Mouse (Mus musculus) hindbrain, embryonic 11.5 days (tissue): ENCODE measurements at regions not wholly inside any gene's neighbourhood (a gene's known extent, or its start where the extent isn't known, plus 50 kb on each side); places are given as distances from the start of the nearest gene placed in this dataset.
A peak's percentile ranks its signal among the peaks of the same experiment; 100 is the strongest.

Source experiments
- ATAC-seq: fragments of 200-750 bp; cut with Nextera tagmentation; 2 replicates; pipeline ENCODE4 v1.8.0; 2017; ENCODE audit warnings: mild to moderate bottlenecking, moderate TSS enrichment, moderate library complexity; ENCODE audit not compliant: low FRiP score
- DNase-seq: peaks from one replicate; pipeline ENCODE4 v3.0.0-alpha.2; 2015; ENCODE audit warnings: low spot score
- H3K27ac ChIP-seq: fragments of 300-500 bp; sonication (generic); 2 replicates; pipeline ENCODE4 v1.5.1; 2014; ENCODE audit warnings: mild to moderate bottlenecking, low read depth, low read length
- H3K27me3 ChIP-seq: fragments of 300-500 bp; sonication (generic); 2 replicates; pipeline ENCODE4 v1.6.1; 2014; ENCODE audit warnings: mild to moderate bottlenecking, low read length, moderate library complexity, mixed read lengths; ENCODE audit not compliant: control insufficient read depth, insufficient read depth
- H3K36me3 ChIP-seq: fragments of 300-500 bp; sonication (generic); 2 replicates; pipeline ENCODE4 v1.6.1; 2014; ENCODE audit warnings: mild to moderate bottlenecking, low read length, moderate library complexity, mixed read lengths; ENCODE audit not compliant: control insufficient read depth, insufficient read depth
- H3K4me1 ChIP-seq: fragments of 300-500 bp; sonication (generic); replicated peaks from 2 replicates; pipeline ENCODE4 v1.6.1; 2014; ENCODE audit warnings: low read length, mixed read lengths; ENCODE audit not compliant: control insufficient read depth, insufficient read depth
- H3K4me2 ChIP-seq: fragments of 300-500 bp; sonication (generic); replicated peaks from 2 replicates; pipeline ENCODE4 v1.6.1; 2014; ENCODE audit warnings: mild to moderate bottlenecking, low read depth, low read length
- H3K4me3 ChIP-seq: fragments of 300-500 bp; sonication (generic); 2 replicates; pipeline ENCODE4 v1.5.1; 2014; ENCODE audit warnings: low read depth, low read length
- H3K9ac ChIP-seq: fragments of 300-500 bp; sonication (generic); 2 replicates; pipeline ENCODE4 v1.6.1; 2014; ENCODE audit warnings: low read depth, low read length
- H3K9me3 ChIP-seq: fragments of 300-500 bp; sonication (generic); 2 replicates; pipeline ENCODE4 v1.6.1; 2016; ENCODE audit warnings: low read length; ENCODE audit not compliant: control insufficient read depth
- WGBS: fragments of 180-500 bp; shearing (Covaris S2); extraction: QIAGEN DNeasy Blood & Tissue Kit; methylation state at CpG from one replicate; pipeline ENCODE4 v1.1.7; 2014; 5-methylcytosine and 5-hydroxymethylcytosine counted together

DNA sequence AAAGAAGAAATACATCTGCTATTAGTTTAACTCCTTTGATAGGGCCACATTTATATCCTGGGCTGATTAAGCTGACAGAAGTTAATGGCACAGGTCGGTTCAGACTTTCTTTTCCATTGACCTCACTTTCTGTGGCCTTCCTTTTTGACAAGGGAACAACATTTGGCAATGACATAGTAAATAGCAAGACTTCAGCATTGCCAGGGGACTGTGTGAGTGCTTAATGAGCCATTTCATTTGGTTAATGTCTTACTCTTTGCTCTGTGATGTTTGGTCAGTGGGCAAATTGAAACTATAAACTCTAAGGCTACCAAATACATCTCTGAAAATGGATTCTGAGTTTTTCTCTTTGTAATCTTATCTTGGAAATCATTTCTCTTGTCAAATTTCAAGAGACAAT, 1405.9 kb downstream of the Nxph1 start:
- WGBS, result 34% methylated on average over 1 of the region's 1 CpGs
- Histone ChIP-seq H3K9ac (no peak overlapping the region), H3K4me2 (no peak overlapping the region), H3K27ac (no peak overlapping the region), H3K4me1 (no peaks in the 10 kb centered on the region), H3K27me3 (no peaks in the 10 kb centered on the region), H3K9me3 (no peaks in the 10 kb centered on the region), H3K36me3 (no peaks in the 10 kb centered on the region), H3K4me3 (no peak overlapping the region)
- DNase-seq (no peak), ATAC-seq (no peak)

DNA sequence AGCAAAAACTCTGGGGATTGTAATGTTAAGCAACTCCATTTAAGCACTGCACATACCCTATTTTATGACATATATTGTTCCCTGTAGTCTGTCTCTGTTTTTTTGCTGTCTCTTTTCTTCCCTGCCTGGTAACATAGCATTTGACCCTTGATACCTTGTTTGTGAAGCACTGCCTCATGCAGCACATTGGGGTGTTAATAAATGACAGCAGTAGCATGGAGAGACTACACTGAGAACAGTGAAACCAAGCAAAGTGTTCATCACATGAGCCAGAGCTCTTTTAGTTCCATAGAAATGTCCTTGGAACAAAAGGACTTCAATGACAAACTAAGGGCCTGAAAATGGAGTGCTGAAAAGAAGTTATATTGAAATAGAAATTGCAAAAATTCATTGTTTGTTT, 1416.9 kb downstream of the Nxph1 start:
- H3K27me3 ChIP-seq, result no peaks in the 10 kb centered on the region
- no peak for DNase-seq
- no peaks in the 10 kb centered on the region for H3K4me1 ChIP-seq
- H3K36me3 ChIP-seq, result no peaks in the 10 kb centered on the region
- H3K27ac ChIP-seq, result no peak overlapping the region
- no peak overlapping the region for H3K9ac ChIP-seq
- no peak overlapping the region for H3K4me3 ChIP-seq
- no peaks in the 10 kb centered on the region for H3K9me3 ChIP-seq
- no peak overlapping the region for H3K4me2 ChIP-seq
- ATAC-seq, result no peak

DNA sequence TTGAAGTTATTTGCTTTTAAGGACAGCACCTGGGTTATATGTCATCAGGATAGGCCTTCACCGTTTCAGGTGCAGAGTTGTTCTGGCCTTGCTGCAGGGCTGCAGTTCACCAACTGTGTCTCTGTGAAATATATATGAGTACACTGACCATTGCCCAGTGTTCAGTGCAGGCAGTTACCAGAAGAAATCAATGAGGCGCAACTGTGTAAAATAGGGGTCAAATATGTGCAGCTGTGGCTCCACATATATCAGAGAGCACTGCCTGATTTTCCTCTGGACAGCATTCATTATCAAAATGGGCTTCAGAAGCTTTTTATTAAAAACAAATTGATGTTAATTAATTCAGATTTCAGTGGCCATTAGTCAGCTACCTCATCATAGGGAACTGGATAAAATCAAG, 1426.2 kb downstream of the Nxph1 start:
- no peak overlapping the region for H3K9ac ChIP-seq
- DNase-seq (no peak), ATAC-seq (peak; percentile 81)
- H3K4me2 ChIP-seq, result no peak overlapping the region
- H3K9me3 ChIP-seq, result no peaks in the 10 kb centered on the region
- no peak overlapping the region for H3K4me3 ChIP-seq
- no peaks in the 10 kb centered on the region for H3K36me3 ChIP-seq
- no peak overlapping the region for H3K27ac ChIP-seq
- H3K27me3 ChIP-seq, result no peaks in the 10 kb centered on the region
- no peaks in the 10 kb centered on the region for H3K4me1 ChIP-seq
- 82% methylated on average over 2 of the region's 2 CpGs for WGBS

DNA sequence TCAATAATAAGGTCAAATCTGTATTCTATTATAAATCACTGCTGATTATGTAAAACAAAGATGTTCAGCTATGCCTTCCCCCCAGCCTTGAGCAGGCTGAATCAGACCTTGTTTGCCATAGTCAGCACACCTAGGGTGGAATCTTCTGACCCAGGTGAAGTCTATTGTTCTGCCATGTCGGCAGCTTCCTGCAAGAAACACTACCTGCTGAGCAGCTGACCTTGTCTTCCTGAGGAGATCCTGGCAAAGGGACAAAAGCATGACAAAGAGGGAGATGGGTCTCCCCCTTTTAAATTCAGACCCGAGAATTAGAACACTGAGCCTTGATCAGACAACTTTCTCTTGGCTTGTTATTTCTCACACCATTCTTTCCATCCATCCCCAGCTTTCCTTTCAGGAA, 1476.4 kb downstream of the Nxph1 start:
- H3K27me3 ChIP-seq, result no peaks in the 10 kb centered on the region
- H3K9ac ChIP-seq, result no peak overlapping the region
- H3K36me3 ChIP-seq, result no peaks in the 10 kb centered on the region
- no peak for DNase-seq
- no peaks in the 10 kb centered on the region for H3K9me3 ChIP-seq
- ATAC-seq, result no peak
- no peak overlapping the region for H3K27ac ChIP-seq
- H3K4me2 ChIP-seq, result no peak overlapping the region
- H3K4me3 ChIP-seq, result no peak overlapping the region
- H3K4me1 ChIP-seq, result no peaks in the 10 kb centered on the region
- WGBS, result 65% methylated on average over 2 of the region's 2 CpGs

- Histone ChIP-seq H3K36me3 (no peaks in the 10 kb centered on the region), H3K27me3 (no peaks in the 10 kb centered on the region), H3K4me2 (no peak overlapping the region), H3K4me1 (no peaks in the 10 kb centered on the region), H3K4me3 (no peak overlapping the region), H3K27ac (no peak overlapping the region), H3K9me3 (no peaks in the 10 kb centered on the region), H3K9ac (no peak overlapping the region)
- no peak for DNase-seq
- 78% methylated on average over 2 of the region's 2 CpGs for WGBS
- no peak for ATAC-seq
These were observed 1477.3 kb downstream of the Nxph1 start for GRCm38 (mm10) chr6:10425506-10425905.

DNA sequence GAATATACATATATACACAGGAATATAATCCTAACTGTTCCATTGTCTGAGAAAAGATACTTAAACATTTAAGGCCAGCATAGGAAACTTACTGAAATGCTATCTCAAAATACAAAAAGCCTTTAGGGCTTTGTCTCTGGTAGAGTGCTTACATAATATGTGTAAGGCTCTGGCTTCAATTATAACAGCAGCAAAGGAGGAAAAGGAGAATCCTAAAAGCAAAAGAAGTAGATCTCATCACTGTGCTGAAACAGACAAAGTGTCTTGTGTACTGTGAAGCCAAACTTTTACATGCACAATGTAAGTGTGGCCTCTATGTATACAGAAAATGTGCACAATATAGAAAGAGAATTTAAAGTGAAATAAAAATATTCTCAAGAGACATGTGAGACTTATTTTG, 1464.1 kb downstream of the Ndufa4 start:
- no peaks in the 10 kb centered on the region for H3K4me1 ChIP-seq
- no peaks in the 10 kb centered on the region for H3K9me3 ChIP-seq

DNA sequence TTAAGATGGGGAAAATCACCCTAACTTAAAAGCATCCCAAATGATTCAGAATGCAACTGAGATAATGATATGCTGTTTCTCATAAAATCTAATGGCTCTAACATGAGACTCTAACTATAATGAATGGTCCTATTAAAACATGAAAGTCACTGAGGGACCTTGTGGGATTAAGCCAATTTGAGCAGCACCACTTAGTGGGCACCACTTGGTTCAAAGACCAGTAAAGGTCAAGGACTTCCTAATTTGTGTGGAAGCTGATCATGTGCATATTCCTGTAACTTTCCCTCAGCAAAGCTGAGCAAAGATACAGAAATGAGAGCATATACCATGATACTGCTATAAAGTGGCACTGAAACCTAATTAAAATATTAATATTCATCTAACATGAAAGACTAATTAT, 1451.3 kb downstream of the Ndufa4 start:
- no peak for ATAC-seq

More for the DNA sequence above, 1464.1 kb downstream of the Ndufa4 start:
- Histone ChIP-seq H3K36me3 (no peaks in the 10 kb centered on the region), H3K9ac (no peak overlapping the region), H3K27ac (no peak overlapping the region), H3K4me2 (no peak overlapping the region), H3K4me3 (no peak overlapping the region), H3K27me3 (no peaks in the 10 kb centered on the region)
- DNase-seq (no peak), ATAC-seq (no peak)

DNA sequence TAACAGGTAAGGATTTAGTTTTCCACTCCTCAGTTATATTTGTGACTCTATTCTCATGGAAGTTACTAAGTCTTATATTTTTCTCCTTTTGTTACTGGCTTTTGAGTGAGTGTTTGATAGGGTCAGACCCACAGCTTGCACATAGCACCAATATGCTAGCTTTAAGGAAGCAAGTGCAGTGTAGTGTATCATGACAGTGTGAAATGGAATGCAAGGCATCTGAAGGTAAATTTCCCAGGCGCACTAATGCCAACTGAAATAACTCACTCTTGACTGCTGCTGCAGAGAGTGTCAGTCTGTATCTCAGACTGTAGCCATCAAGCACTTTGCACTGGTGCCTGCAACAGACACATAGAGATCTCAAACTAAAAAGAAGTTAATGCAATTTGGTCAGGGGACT, 1438.3 kb downstream of the Ndufa4 start:
- no peak overlapping the region for H3K4me3 ChIP-seq
- DNase-seq (no peak), ATAC-seq (no peak)
- WGBS, result 85% methylated on average over 1 of the region's 1 CpGs
- no peaks in the 10 kb centered on the region for H3K4me1 ChIP-seq
- no peak overlapping the region for H3K9ac ChIP-seq
- no peak overlapping the region for H3K4me2 ChIP-seq
- H3K36me3 ChIP-seq, result no peaks in the 10 kb centered on the region
- no peaks in the 10 kb centered on the region for H3K27me3 ChIP-seq
- H3K9me3 ChIP-seq, result no peaks in the 10 kb centered on the region
- no peak overlapping the region for H3K27ac ChIP-seq

More for the DNA sequence above, 1451.3 kb downstream of the Ndufa4 start:
- no peaks in the 10 kb centered on the region for H3K9me3 ChIP-seq
- no peak overlapping the region for H3K4me3 ChIP-seq
- no peaks in the 10 kb centered on the region for H3K36me3 ChIP-seq
- no peak overlapping the region for H3K27ac ChIP-seq
- H3K9ac ChIP-seq, result no peak overlapping the region
- no peak for DNase-seq
- H3K27me3 ChIP-seq, result no peaks in the 10 kb centered on the region
- no peaks in the 10 kb centered on the region for H3K4me1 ChIP-seq
- no peak overlapping the region for H3K4me2 ChIP-seq
